8 mouse cellular contexts compared by ENCODE assay signal in genomic region chr11:62575297-62575658, GRCm38 (mm10). TPM values are rescaled to one million over a fixed set of nuclear protein-coding genes. Genes with fewer than 3 reads are reported as not detected.
A peak's percentile ranks its signal among the peaks of the same experiment; 100 is the strongest.
DNase-seq lines count a peak whose midpoint lies in the region; ATAC-seq and TF ChIP-seq lines count a peak whose summit lies in the region.

No protein-coding gene starts in this region.

- peak overlapping the region; percentile 98 for H3K4me2 ChIP-seq in forebrain, embryonic 11.5 days (ENCODE audit: low read depth, low read length, severe bottlenecking)
- peak overlapping the region; percentile 100 for H3K4me2 ChIP-seq in heart, embryonic 16.5 days (ENCODE audit: low read depth, low read length)
- H3K4me2 ChIP-seq in liver, embryonic 15.5 days: peak overlapping the region; percentile 99
- H3K4me2 ChIP-seq in neural tube, embryonic 12.5 days (replicated peaks): peak overlapping the region; percentile 99
- peak overlapping the region; percentile 94 for H3K4me2 ChIP-seq in stomach, postnatal 0 days (replicated peaks; ENCODE audit: low read depth)

- H3K36me3 ChIP-seq in forebrain, embryonic 11.5 days (ENCODE audit: control insufficient read depth, insufficient read depth, low read length): no peaks in the 10 kb centered on the region
- no peaks in the 10 kb centered on the region for H3K36me3 ChIP-seq in heart, embryonic 16.5 days (ENCODE audit: control insufficient read depth, insufficient read depth)
- no peaks in the 10 kb centered on the region for H3K36me3 ChIP-seq in liver, embryonic 15.5 days (replicated peaks)
- no peaks in the 10 kb centered on the region for H3K36me3 ChIP-seq in neural tube, embryonic 12.5 days
- H3K36me3 ChIP-seq in stomach, postnatal 0 days (ENCODE audit: control insufficient read depth, insufficient read depth, low read length): no peaks in the 10 kb centered on the region

- peak overlapping the region; percentile 44 for H3K4me3 ChIP-seq in forebrain, embryonic 11.5 days (ENCODE audit: low read depth, low read length)
- H3K4me3 ChIP-seq in heart, embryonic 16.5 days (ENCODE audit: low read length): peak overlapping the region; percentile 67
- H3K4me3 ChIP-seq in liver, embryonic 15.5 days (replicated peaks): peak overlapping the region; percentile 65
- H3K4me3 ChIP-seq in neural tube, embryonic 12.5 days: peak overlapping the region; percentile 49
- H3K4me3 ChIP-seq in stomach, postnatal 0 days (ENCODE audit: low read depth, low read length): peak overlapping the region; percentile 53

- H3K9me3 ChIP-seq in forebrain, embryonic 11.5 days (ENCODE audit: control insufficient read depth, low read length): no peaks in the 10 kb centered on the region
- H3K9me3 ChIP-seq in heart, embryonic 16.5 days (replicated peaks; ENCODE audit: control insufficient read depth, low read length): 0 out of 2 replicates have a peak, but pooled peaks cover 2% of the 10 kb centered on the region
- H3K9me3 ChIP-seq in liver, embryonic 15.5 days (replicated peaks): no peaks in the 10 kb centered on the region
- no peaks in the 10 kb centered on the region for H3K9me3 ChIP-seq in neural tube, embryonic 12.5 days
- H3K9me3 ChIP-seq in stomach, postnatal 0 days (ENCODE audit: control insufficient read depth, low read length): no peaks in the 10 kb centered on the region

- peak overlapping the region; percentile 59 for H3K9ac ChIP-seq in forebrain, embryonic 11.5 days (ENCODE audit: low read length)
- H3K9ac ChIP-seq in heart, embryonic 16.5 days (ENCODE audit: low read length): peak overlapping the region; percentile 72
- H3K9ac ChIP-seq in liver, embryonic 15.5 days: peak overlapping the region; percentile 58
- peak overlapping the region; percentile 60 for H3K9ac ChIP-seq in neural tube, embryonic 12.5 days
- H3K9ac ChIP-seq in stomach, postnatal 0 days (ENCODE audit: low read length): peak overlapping the region; percentile 57

- H3K4me1 ChIP-seq in forebrain, embryonic 11.5 days (replicated peaks; ENCODE audit: control insufficient read depth, insufficient read depth, low read length): peaks cover 8% of the 10 kb centered on the region; the same call in 1 of the 2 replicates
- no peaks in the 10 kb centered on the region for H3K4me1 ChIP-seq in heart, embryonic 16.5 days (ENCODE audit: control insufficient read depth, insufficient read depth, low read length)
- peaks cover 49% of the 10 kb centered on the region for H3K4me1 ChIP-seq in liver, embryonic 15.5 days (replicated peaks)
- H3K4me1 ChIP-seq in neural tube, embryonic 12.5 days: peaks cover 9% of the 10 kb centered on the region
- H3K4me1 ChIP-seq in stomach, postnatal 0 days (replicated peaks; ENCODE audit: control insufficient read depth, insufficient read depth): no peaks in the 10 kb centered on the region

- ATAC-seq in forebrain, embryonic 11.5 days (replicated peaks; ENCODE audit: low FRiP score): peak; percentile 71
- peak; percentile 58 for ATAC-seq in heart, embryonic 16.5 days (replicated peaks; ENCODE audit: extremely low read depth, insufficient read depth, low FRiP score)
- peak; percentile 69 for ATAC-seq in liver, embryonic 15.5 days (ENCODE audit: insufficient read depth)
- ATAC-seq in neural tube, embryonic 12.5 days (ENCODE audit: low FRiP score, low read depth): peak; percentile 78
- ATAC-seq in stomach, postnatal 0 days (ENCODE audit: low FRiP score, low TSS enrichment): peak; percentile 75

- H3K27me3 ChIP-seq in forebrain, embryonic 11.5 days (ENCODE audit: control insufficient read depth, insufficient read depth, low read length): peaks cover 3% of the 10 kb centered on the region; the same call in 1 of the 2 replicates
- H3K27me3 ChIP-seq in heart, embryonic 16.5 days (ENCODE audit: control insufficient read depth, insufficient read depth, low read length): no peaks in the 10 kb centered on the region
- H3K27me3 ChIP-seq in liver, embryonic 15.5 days: no peaks in the 10 kb centered on the region
- H3K27me3 ChIP-seq in neural tube, embryonic 12.5 days (replicated peaks): peaks cover 9% of the 10 kb centered on the region
- H3K27me3 ChIP-seq in stomach, postnatal 0 days (ENCODE audit: control insufficient read depth, insufficient read depth, low read length): no peaks in the 10 kb centered on the region

- peak; percentile 77 to 87 for DNase-seq in CD8-positive naive resting alpha-beta T cell, adult 2 months (ENCODE audit: low read depth in 2 of 2, low spot score in 2 of 2)
- DNase-seq in c-Kit-positive CD71-negative TER-119-negative erythroid progenitor cells, embryonic 14.5 days (ENCODE audit: low read depth): peak; percentile 84
- DNase-seq in forebrain, embryonic 11.5 days (ENCODE audit: low spot score): peak; percentile 93
- peak; percentile 84 to 93 for DNase-seq in kidney, postnatal 36 days
- peak; percentile 85 for DNase-seq in stomach, postnatal 0 days (ENCODE audit: low spot score)

- H3K27ac ChIP-seq in forebrain, embryonic 11.5 days (ENCODE audit: low read depth, low read length): no peak overlapping the region
- H3K27ac ChIP-seq in heart, embryonic 16.5 days (ENCODE audit: low read length): no peak overlapping the region
- H3K27ac ChIP-seq in liver, embryonic 15.5 days (replicated peaks): peak overlapping the region; percentile 74
- no peak overlapping the region for H3K27ac ChIP-seq in neural tube, embryonic 12.5 days
- peak overlapping the region; percentile 56 for H3K27ac ChIP-seq in stomach, postnatal 0 days (replicated peaks)

- TF ChIP-seq CTCF in stomach, postnatal 0 days (IDR thresholded peaks at IDR 0.05; ENCODE audit: low read depth): peak; percentile 95

- TF ChIP-seq EP300 in stomach, postnatal 0 days (optimal IDR thresholded peaks at IDR 0.05): no peak

- 2% methylated on average over 9 of the region's 9 CpGs for WGBS in forebrain, embryonic 11.5 days
- WGBS in heart, embryonic 16.5 days: under 1% methylated on average over 9 of the region's 9 CpGs
- WGBS in liver, embryonic 15.5 days (ENCODE audit: insufficient replicate concordance): 1% methylated on average over 9 of the region's 9 CpGs
- WGBS in neural tube, embryonic 12.5 days: 3% methylated on average over 9 of the region's 9 CpGs
- WGBS in stomach, postnatal 0 days: 3% methylated on average over 9 of the region's 9 CpGs

RNA-seq across cellular contexts. Expression of gene Trpv2, which starts 1.0 kb away (rescaled TPM):
- polyA plus RNA-seq in forebrain, embryonic 11.5 days (2014; fragmentation: Nextera tagmentation; extraction: Ambion mirVana): 3.0 and 3.1 TPM in 2 replicates
- 6.1 and 6.8 TPM in 2 replicates for polyA plus RNA-seq in heart, embryonic 16.5 days (2015; fragmentation: Nextera tagmentation; extraction: Ambion mirVana)
- polyA plus RNA-seq in liver, embryonic 15.5 days (2015; fragmentation: Nextera tagmentation; extraction: Ambion mirVana): 5.5 and 6.3 TPM in 2 replicates
- 16.0 and 18.0 TPM in 2 replicates for polyA plus RNA-seq in neural tube, embryonic 12.5 days (2016; fragmentation: Nextera tagmentation; extraction: Ambion mirVana)
- 9.6 and 11.0 TPM in 2 replicates for polyA plus RNA-seq in stomach, postnatal 0 days (2015; fragmentation: Nextera tagmentation; extraction: Ambion mirVana)

RNA-seq across cellular contexts. Expression of gene Ubb, which starts 24.3 kb away (rescaled TPM):
- polyA plus RNA-seq in forebrain, embryonic 11.5 days (2014; fragmentation: Nextera tagmentation; extraction: Ambion mirVana): 3,283 and 3,484 TPM in 2 replicates
- polyA plus RNA-seq in heart, embryonic 16.5 days (2015; fragmentation: Nextera tagmentation; extraction: Ambion mirVana): 2,482 and 2,483 TPM in 2 replicates
- polyA plus RNA-seq in liver, embryonic 15.5 days (2015; fragmentation: Nextera tagmentation; extraction: Ambion mirVana): 1,540 and 1,587 TPM in 2 replicates
- 3,967 and 4,014 TPM in 2 replicates for polyA plus RNA-seq in neural tube, embryonic 12.5 days (2016; fragmentation: Nextera tagmentation; extraction: Ambion mirVana)
- polyA plus RNA-seq in stomach, postnatal 0 days (2015; fragmentation: Nextera tagmentation; extraction: Ambion mirVana): 1,850 and 1,934 TPM in 2 replicates

RNA-seq across cellular contexts. Expression of gene Cenpv, which starts 36.2 kb away (rescaled TPM):
- polyA plus RNA-seq in forebrain, embryonic 11.5 days (2014; fragmentation: Nextera tagmentation; extraction: Ambion mirVana): 61.5 and 79.6 TPM in 2 replicates
- 18.0 and 21.4 TPM in 2 replicates for polyA plus RNA-seq in heart, embryonic 16.5 days (2015; fragmentation: Nextera tagmentation; extraction: Ambion mirVana)
- 14.4 and 15.7 TPM in 2 replicates for polyA plus RNA-seq in liver, embryonic 15.5 days (2015; fragmentation: Nextera tagmentation; extraction: Ambion mirVana)
- 68.5 and 73.7 TPM in 2 replicates for polyA plus RNA-seq in neural tube, embryonic 12.5 days (2016; fragmentation: Nextera tagmentation; extraction: Ambion mirVana)
- polyA plus RNA-seq in stomach, postnatal 0 days (2015; fragmentation: Nextera tagmentation; extraction: Ambion mirVana): 17.8 and 18.6 TPM in 2 replicates

Comparison
In these comparisons a context has a peak if more than half of its experiments do, and no peak if none do; other contexts are left out.
1. H3K27ac ChIP-seq: peak in liver, embryonic 15.5 days (single experiment) and stomach, postnatal 0 days (single experiment); none in forebrain, embryonic 11.5 days (single experiment), heart, embryonic 16.5 days (single experiment) and neural tube, embryonic 12.5 days (single experiment).
2. Peak in every context shown above with its lines, with median percentiles within 50 percentile points of each other: DNase-seq, ATAC-seq, H3K4me2 ChIP-seq, H3K4me3 ChIP-seq and H3K9ac ChIP-seq.